Mouse (Mus musculus) hindbrain, embryonic 15.5 days (tissue): ENCODE results near the gene Cenpp. TPM values are rescaled to one million over a fixed set of nuclear protein-coding genes. Genes with fewer than 3 reads are reported as not detected.

Experiments used
- ATAC-seq: fragments of 200-750 bp; cut with Nextera tagmentation; 2 replicates; pipeline ENCODE4 v1.8.0; 2017; ENCODE audit warnings: low read depth, moderate number of reproducible peaks, moderate TSS enrichment; ENCODE audit not compliant: low FRiP score
- H3K27ac ChIP-seq: fragments of 300-500 bp; sonication (generic); replicated peaks from 2 replicates; pipeline ENCODE4 v1.5.1; 2015; ENCODE audit warnings: mild to moderate bottlenecking, inconsistent platforms
- H3K27me3 ChIP-seq: fragments of 300-500 bp; sonication (generic); 2 replicates; pipeline ENCODE4 v1.6.1; 2015; ENCODE audit warnings: control low read depth, inconsistent platforms
- H3K36me3 ChIP-seq: fragments of 300-500 bp; sonication (generic); 2 replicates; pipeline ENCODE4 v1.6.1; 2015; ENCODE audit warnings: control low read depth, inconsistent platforms
- H3K4me1 ChIP-seq: fragments of 300-500 bp; sonication (generic); replicated peaks from 2 replicates; pipeline ENCODE4 v1.6.1; 2015; ENCODE audit warnings: control low read depth, inconsistent platforms
- H3K4me2 ChIP-seq: fragments of 300-500 bp; sonication (generic); 2 replicates; pipeline ENCODE4 v1.6.1; 2015; ENCODE audit warnings: moderate library complexity, mild to moderate bottlenecking, inconsistent platforms
- H3K4me3 ChIP-seq: fragments of 300-500 bp; sonication (generic); 2 replicates; pipeline ENCODE4 v1.5.1; 2015; ENCODE audit warnings: mild to moderate bottlenecking, inconsistent platforms
- H3K9ac ChIP-seq: fragments of 300-500 bp; sonication (generic); 2 replicates; pipeline ENCODE4 v1.6.1; 2015; ENCODE audit warnings: inconsistent platforms
- H3K9me3 ChIP-seq: fragments of 300-500 bp; sonication (generic); 2 replicates; pipeline ENCODE4 v1.6.1; 2016; ENCODE audit warnings: control low read depth, inconsistent platforms
- WGBS: fragments of 180-500 bp; shearing (Covaris S2); methylation state at CpG from one replicate; pipeline ENCODE4 v1.1.7; 2015; 5-methylcytosine and 5-hydroxymethylcytosine counted together
- polyA plus RNA-seq: library from polyadenylated mRNA; unstranded; fragments of >200 nt; fragmentation: Nextera tagmentation; extraction: Ambion mirVana; gene quantifications from 2 replicates; pipeline ENCODE4 v1.2.1, GENCODE M21; 2015

The Cenpp gene
- polyA plus RNA-seq, 1 experiment from 2014 or later: 7.1 TPM

DNA sequence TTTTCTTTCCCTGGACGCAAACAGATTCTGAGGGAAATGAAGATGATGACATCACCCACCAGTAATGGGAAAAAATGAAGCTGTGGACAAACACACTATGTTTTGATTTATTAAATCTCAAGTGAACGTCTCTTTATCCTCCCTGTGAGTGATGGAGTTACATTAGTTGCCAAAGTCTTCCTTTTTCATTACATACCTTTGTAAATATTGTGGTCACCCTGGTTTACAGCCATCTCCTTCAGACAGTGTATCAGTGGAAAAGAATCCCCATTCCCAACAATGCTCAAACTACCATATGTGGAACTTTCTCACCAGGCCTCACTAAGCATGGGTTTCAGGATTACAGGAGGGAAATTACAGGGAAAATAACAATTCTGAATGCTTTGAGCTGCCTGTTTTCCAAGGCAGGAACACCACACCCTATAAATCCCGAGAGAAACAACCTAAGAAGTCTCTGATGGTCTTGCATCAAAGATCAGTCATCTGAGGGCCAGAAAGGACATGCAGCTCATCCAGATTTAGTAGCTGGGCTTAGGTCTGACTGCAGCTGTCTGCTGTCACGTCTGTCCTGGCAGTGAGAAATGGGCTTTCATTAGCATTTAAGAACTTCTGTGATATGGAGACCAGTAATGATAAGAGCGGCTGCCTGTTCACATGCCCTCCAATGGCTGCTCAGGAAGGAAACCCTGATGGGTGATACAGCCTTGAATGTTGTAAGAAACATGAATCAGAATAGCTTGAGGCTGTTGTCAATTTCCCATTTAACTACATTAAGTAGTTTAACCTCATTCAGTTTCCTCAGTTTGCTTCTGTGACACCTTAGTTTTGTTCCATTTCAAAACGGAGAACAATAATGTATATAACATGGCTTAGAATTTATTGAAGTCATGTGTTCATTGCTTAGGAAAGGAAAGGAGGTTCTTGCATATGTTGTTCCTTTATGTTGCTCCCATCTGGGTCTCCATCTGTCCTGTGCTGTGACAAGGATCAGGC is 159.9 kb downstream of the Cenpp start, which contains the start of gene Tes3-ps:
Tes3-ps (plus strand) TSS at position 943 of the 993 bp plus-strand sequence.
- Histone ChIP-seq H3K9ac (no peak within 1 kb of the TSS), H3K36me3 (no peaks in the 10 kb centered on the region), H3K9me3 (no peaks in the 10 kb centered on the region), H3K4me1 (no peaks in the 10 kb centered on the region), H3K4me3 (no peak within 1 kb of the TSS), H3K27me3 (no peaks in the 10 kb centered on the region), H3K27ac (no peak within 1 kb of the TSS), H3K4me2 (no peak within 1 kb of the TSS)
- WGBS: 80% methylated on average over 6 of the region's 6 CpGs
- no peak for ATAC-seq

DNA sequence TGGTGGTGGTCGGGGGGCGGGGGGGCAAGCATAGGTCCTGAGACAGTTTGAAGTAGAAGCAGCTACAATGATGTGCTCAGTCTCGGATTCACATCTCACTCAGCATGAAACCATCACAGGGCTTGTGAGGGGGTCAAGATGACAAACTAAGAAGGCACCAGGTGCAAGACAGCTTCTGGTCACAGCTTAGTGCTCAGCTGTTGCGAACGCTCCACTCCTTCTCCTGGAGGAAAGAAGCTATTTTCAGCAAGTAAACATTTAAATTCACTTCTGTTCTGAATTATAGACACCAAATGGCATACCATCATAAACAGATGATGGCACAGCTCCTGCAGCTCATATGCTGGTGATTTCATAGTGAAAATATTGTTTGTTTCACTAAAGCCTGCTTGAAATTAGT is 167.2 kb downstream of the Cenpp start:
- no peaks in the 10 kb centered on the region for H3K9me3 ChIP-seq
- WGBS: 85% methylated on average over 5 of the region's 5 CpGs
- no peak overlapping the region for H3K27ac ChIP-seq
- H3K36me3 ChIP-seq: no peaks in the 10 kb centered on the region
- no peak overlapping the region for H3K4me3 ChIP-seq
- no peaks in the 10 kb centered on the region for H3K27me3 ChIP-seq
- no peak overlapping the region for H3K4me2 ChIP-seq
- peaks cover 7% of the 10 kb centered on the region; the same call in 1 of the 2 replicates for H3K4me1 ChIP-seq
- no peak for ATAC-seq
- no peak overlapping the region for H3K9ac ChIP-seq

DNA sequence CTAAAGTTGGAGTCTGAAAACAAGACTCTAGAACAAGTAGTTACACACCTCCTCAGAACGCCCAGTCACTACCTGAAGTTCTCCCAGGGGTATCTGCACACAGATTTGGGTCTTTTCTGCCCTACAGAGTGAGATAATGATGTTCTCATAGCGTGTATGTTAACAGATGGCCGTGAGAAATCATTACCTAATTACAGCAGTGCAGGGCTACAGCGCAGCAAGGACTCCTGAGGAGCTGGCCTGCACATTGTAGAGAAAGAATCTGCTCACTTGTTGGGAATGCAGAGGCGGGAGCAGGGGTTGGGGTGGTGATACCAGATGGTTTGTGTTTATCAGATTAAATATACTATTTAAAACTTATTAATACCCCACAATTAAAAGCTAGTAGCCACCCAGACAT is 172.0 kb downstream of the Cenpp start:
- no peaks in the 10 kb centered on the region for H3K27me3 ChIP-seq
- no peak overlapping the region for H3K9ac ChIP-seq
- H3K4me1 ChIP-seq: peaks cover 7% of the 10 kb centered on the region; the same call in 1 of the 2 replicates
- ATAC-seq: no peak
- WGBS: 52% methylated on average over 5 of the region's 5 CpGs
- no peak overlapping the region for H3K4me2 ChIP-seq
- H3K9me3 ChIP-seq: no peaks in the 10 kb centered on the region
- no peak overlapping the region for H3K4me3 ChIP-seq
- no peak overlapping the region for H3K27ac ChIP-seq
- no peaks in the 10 kb centered on the region for H3K36me3 ChIP-seq

DNA sequence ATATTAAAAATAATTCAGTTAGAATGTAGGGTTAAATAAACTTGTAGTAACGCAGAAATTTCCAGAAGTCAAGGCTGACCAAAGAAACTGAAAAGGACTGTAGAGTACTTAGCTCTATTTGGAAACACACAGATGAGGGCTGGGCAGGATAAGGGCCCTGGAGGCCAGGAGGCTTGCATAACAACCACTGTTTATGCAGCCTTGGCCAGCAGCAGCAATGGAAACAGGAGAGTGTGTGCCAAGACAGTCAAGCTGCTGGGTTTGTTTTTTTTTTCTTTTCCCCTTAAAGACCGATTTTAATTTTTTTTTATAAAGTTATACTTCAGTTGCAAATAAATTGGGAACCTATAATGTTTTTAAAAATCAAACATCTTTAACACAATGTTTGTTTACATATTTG is 172.5 kb downstream of the Cenpp start:
- no peaks in the 10 kb centered on the region for H3K9me3 ChIP-seq
- no peak overlapping the region for H3K4me2 ChIP-seq
- no peak overlapping the region for H3K27ac ChIP-seq
- WGBS: 76% methylated on average over 2 of the region's 2 CpGs
- no peak for ATAC-seq
- no peak overlapping the region for H3K9ac ChIP-seq
- H3K27me3 ChIP-seq: no peaks in the 10 kb centered on the region
- no peaks in the 10 kb centered on the region for H3K36me3 ChIP-seq
- peaks cover 7% of the 10 kb centered on the region; the same call in 1 of the 2 replicates for H3K4me1 ChIP-seq
- no peak overlapping the region for H3K4me3 ChIP-seq

DNA sequence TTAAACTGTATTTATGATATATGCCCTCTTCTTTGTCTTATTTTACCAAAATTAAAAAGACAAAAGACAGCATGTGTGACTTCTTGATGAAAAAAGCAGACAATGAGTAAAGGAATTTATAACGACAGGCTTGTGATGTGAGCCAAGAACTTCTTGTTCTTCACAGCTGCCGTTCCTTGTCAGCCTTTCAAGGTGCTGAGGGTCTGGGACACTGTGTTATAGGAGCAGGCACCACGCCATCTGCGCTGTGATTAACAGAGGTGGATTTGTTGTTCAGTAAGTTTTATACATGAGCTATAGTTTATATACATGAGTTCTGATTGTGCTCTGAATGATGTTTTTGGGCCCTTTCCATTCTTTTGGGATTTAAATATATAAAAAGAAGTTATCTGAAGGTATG is 173.2 kb downstream of the Cenpp start:
- Histone ChIP-seq H3K27ac (no peak overlapping the region), H3K9me3 (no peaks in the 10 kb centered on the region), H3K27me3 (no peaks in the 10 kb centered on the region), H3K4me2 (no peak overlapping the region), H3K4me3 (no peak overlapping the region), H3K9ac (no peak overlapping the region), H3K36me3 (no peaks in the 10 kb centered on the region), H3K4me1 (peaks cover 7% of the 10 kb centered on the region; the same call in 1 of the 2 replicates)
- WGBS: 82% methylated on average over 4 of the region's 4 CpGs
- no peak for ATAC-seq

DNA sequence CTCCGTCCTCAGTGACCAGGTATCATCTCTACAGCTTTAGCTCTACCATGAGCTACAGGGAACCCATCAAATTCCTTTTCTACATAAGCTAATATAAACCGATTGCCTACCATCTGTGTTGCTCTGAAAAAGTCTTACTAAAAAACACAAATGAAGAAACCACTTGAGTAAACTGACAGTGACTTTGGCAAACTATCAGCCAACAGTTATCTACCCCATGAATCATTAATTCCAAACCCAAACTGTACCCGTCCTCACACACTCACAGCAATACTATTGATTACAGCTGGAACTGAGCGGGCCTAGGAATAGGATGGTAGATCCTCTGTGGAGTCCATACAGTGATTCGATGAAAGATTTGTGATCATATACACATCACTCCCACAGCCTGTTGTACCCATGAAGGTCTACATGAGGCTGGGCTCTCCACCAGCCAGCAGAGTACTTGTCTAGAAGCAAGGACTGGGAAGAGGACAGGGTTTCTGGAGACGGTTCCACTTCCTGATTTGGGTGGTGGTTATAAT is 173.7 kb downstream of the Cenpp start:
- no peak overlapping the region for H3K4me3 ChIP-seq
- 93% methylated on average over 6 of the region's 6 CpGs for WGBS
- no peak for ATAC-seq

DNA sequence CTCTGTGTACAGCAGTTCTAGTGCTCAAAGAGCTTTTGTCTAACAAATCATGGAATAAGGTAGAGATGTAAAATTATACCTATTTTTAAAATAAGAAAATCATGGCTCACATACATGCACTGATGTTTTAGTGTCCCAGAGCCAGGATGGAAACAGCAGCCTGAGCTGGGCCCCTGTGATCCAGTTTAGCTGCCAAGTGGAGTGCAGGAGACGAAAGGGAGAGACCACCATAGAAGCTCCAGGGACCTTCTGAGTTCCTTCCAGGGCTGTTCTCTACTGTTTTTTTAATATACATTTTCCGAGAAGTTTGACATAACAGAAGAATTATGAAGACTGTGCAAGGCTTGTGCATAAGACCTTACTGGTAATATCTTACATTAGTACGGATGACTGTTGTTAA is 174.7 kb downstream of the Cenpp start:
- no peaks in the 10 kb centered on the region for H3K27me3 ChIP-seq
- no peak overlapping the region for H3K9ac ChIP-seq
- ATAC-seq: no peak
- H3K27ac ChIP-seq: no peak overlapping the region
- WGBS: 83% methylated on average over 3 of the region's 3 CpGs
- H3K36me3 ChIP-seq: no peaks in the 10 kb centered on the region
- no peak overlapping the region for H3K4me2 ChIP-seq
- H3K9me3 ChIP-seq: no peaks in the 10 kb centered on the region
- no peak overlapping the region for H3K4me3 ChIP-seq
- peaks cover 7% of the 10 kb centered on the region; the same call in 1 of the 2 replicates for H3K4me1 ChIP-seq

More for the DNA sequence above, 173.7 kb downstream of the Cenpp start:
- H3K9ac ChIP-seq: no peak overlapping the region
- no peaks in the 10 kb centered on the region for H3K36me3 ChIP-seq
- no peaks in the 10 kb centered on the region for H3K27me3 ChIP-seq
- no peaks in the 10 kb centered on the region for H3K9me3 ChIP-seq
- H3K27ac ChIP-seq: no peak overlapping the region
- H3K4me1 ChIP-seq: peaks cover 7% of the 10 kb centered on the region; the same call in 1 of the 2 replicates
- no peak overlapping the region for H3K4me2 ChIP-seq

DNA sequence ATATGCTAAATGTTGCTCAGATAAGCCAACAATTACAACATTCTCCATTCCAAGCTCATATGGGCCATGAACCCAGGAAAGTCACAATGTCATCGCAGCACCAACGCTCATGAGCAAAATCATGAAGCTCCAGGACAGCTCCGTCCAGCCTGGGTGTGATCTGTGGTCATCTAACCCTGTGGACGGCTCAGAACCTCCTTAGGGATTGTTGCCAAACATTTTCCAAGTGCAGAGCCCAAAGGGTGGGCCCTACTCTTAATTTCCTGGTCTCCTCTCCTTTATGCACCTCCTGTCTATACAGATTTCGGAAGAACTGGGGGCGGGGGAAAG is 179.9 kb downstream of the Cenpp start:
- no peaks in the 10 kb centered on the region for H3K27me3 ChIP-seq
- 92% methylated on average over 6 of the region's 6 CpGs for WGBS
- H3K4me3 ChIP-seq: no peak overlapping the region
- H3K9me3 ChIP-seq: no peaks in the 10 kb centered on the region
- H3K36me3 ChIP-seq: no peaks in the 10 kb centered on the region
- no peak overlapping the region for H3K9ac ChIP-seq
- no peak overlapping the region for H3K27ac ChIP-seq
- ATAC-seq: no peak
- no peaks in the 10 kb centered on the region for H3K4me1 ChIP-seq
- no peak overlapping the region for H3K4me2 ChIP-seq

DNA sequence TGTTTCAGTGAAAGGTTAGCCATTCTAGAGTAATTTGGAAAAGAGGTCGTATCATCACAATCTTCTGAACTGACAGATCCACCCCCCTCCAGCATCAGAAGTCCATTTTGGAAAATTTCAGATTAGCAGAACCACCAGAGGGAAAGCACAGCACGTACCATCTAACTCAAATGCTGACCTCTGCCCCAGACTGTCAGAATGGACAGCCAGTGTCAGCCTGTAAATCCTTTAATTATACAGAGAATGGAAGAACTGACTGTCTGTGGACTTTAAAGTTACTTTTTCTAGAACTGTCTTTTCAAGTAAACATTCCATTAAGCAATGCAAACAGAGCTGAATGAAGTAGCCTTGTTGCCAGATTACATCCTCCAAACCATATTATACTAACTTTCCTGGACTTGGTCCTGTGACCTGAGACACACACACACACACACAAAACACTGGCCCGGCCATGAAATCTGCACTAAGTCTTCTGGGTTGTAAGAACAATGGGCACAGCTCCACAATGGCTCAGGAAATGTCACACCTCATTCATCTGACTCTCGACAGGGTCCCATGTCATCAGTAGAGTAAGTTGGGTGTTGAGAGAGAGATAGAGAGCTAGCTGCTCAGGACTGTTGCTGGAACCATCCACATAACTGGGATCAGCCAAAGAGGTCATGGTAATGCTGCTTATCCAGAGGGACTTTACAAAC is 180.5 kb downstream of the Cenpp start:
- Histone ChIP-seq H3K9ac (no peak overlapping the region), H3K4me3 (no peak overlapping the region), H3K4me2 (no peak overlapping the region), H3K9me3 (no peaks in the 10 kb centered on the region), H3K27me3 (no peaks in the 10 kb centered on the region), H3K36me3 (no peaks in the 10 kb centered on the region), H3K27ac (no peak overlapping the region), H3K4me1 (no peaks in the 10 kb centered on the region)
- WGBS: 60% methylated on average over 4 of the region's 4 CpGs
- ATAC-seq: no peak

DNA sequence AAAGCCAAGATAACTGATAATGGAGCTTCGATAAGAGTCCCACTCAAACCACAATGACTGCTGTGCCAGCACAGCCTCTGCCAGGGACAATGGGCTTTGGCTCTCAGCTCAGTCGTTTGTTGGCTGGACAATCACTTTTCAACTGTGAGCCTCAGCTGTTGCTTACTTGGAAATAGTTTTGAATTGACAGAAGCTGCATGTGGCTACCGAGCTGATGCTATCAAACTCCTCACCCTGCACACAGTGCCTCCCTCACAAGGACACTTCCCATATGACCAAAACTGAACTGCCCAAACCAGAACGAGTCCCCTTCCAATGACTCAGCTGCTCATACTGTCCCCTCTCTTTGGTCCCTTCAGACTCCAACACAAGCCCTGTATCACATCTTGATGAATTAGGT is 181.8 kb downstream of the Cenpp start:
- Histone ChIP-seq H3K9me3 (no peaks in the 10 kb centered on the region), H3K36me3 (peaks cover 2% of the 10 kb centered on the region; the same call in 1 of the 2 replicates), H3K4me2 (no peak overlapping the region), H3K9ac (no peak overlapping the region), H3K27ac (no peak overlapping the region), H3K4me1 (no peaks in the 10 kb centered on the region), H3K27me3 (no peaks in the 10 kb centered on the region), H3K4me3 (no peak overlapping the region)
- WGBS: 58% methylated on average over 4 of the region's 4 CpGs
- no peak for ATAC-seq

DNA sequence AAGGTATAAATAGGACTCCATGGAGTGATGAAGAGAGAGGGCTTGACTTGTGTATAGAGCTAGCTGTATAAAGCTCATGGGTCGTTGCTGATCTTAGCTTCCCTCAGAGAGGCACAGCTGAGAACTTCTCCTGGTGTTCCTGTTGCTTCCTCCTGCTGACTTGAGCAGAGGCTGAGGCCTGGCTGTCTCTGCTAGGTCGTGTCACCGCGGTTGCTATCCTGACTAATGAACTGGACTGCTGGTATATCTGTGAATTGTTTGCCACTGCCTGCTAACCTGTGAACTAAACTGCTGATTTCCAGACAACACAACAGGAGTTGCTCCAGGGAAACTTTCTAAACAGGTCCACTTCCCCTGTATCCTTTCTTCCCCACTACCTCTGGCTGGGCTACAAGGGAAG is 182.3 kb downstream of the Cenpp start:
- no peaks in the 10 kb centered on the region for H3K9me3 ChIP-seq
- H3K27ac ChIP-seq: no peak overlapping the region
- no peaks in the 10 kb centered on the region for H3K27me3 ChIP-seq
- WGBS: 93% methylated on average over 4 of the region's 4 CpGs
- H3K4me3 ChIP-seq: no peak overlapping the region
- H3K4me2 ChIP-seq: no peak overlapping the region
- peaks cover 5% of the 10 kb centered on the region; the same call in 1 of the 2 replicates for H3K36me3 ChIP-seq
- no peak for ATAC-seq
- no peak overlapping the region for H3K9ac ChIP-seq
- H3K4me1 ChIP-seq: no peaks in the 10 kb centered on the region

DNA sequence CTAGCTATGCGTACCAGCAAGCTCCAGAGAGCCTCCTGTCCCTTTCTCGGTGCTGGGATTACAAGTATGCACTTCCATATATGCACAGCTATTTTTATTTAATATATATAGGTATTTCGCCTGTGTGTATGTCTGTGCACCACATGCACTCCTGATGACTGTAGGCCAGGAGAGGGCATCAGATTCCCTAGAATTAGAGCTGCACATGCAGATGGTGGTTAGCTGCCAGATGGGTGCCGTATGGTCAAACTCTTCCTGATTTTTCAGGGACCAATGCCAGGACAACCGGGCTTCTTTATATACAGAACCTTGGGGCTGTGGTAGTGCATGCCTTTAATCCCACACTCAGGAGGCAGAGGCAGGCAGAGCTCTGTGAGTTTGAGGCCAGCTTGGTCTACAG is 183.6 kb downstream of the Cenpp start:
- peaks cover 15% of the 10 kb centered on the region for H3K36me3 ChIP-seq
- H3K27me3 ChIP-seq: no peaks in the 10 kb centered on the region
- 92% methylated on average over 5 of the region's 5 CpGs for WGBS
- H3K27ac ChIP-seq: no peak overlapping the region
- no peak for ATAC-seq
- H3K9me3 ChIP-seq: no peaks in the 10 kb centered on the region
- H3K4me3 ChIP-seq: no peak overlapping the region
- H3K4me2 ChIP-seq: no peak overlapping the region
- no peak overlapping the region for H3K9ac ChIP-seq
- no peaks in the 10 kb centered on the region for H3K4me1 ChIP-seq
